Mouse (Mus musculus): Measurements from ENCODE around the gene S1pr1.

Gene S1pr1

GRCm38 (mm10) chr3:115714671-115715651 lies at the start of gene S1pr1:
S1pr1 (minus strand) TSS chr3:115715072.
- DNase-seq (ENCODE audit: low spot score in 2 of 2), result peak; percentile 73 to 77

- no peak for DNase-seq (ENCODE audit: low spot score in 2 of 2)
Measured at GRCm38 (mm10) chr3:115763292-115763691, 48.4 kb upstream of the S1pr1 start.

- no peak for DNase-seq (ENCODE audit: low spot score in 2 of 2)
Measured at GRCm38 (mm10) chr3:115762841-115763240, 48.0 kb upstream of the S1pr1 start.

- no peak for DNase-seq (ENCODE audit: low spot score in 2 of 2)
Measured at GRCm38 (mm10) chr3:115759659-115760058, 44.8 kb upstream of the S1pr1 start.

GRCm38 (mm10) chr3:115758455-115758912 lies 43.6 kb upstream of the S1pr1 start:
- no peak for DNase-seq (ENCODE audit: low spot score in 2 of 2)

GRCm38 (mm10) chr3:115754466-115754865 lies 39.6 kb upstream of the S1pr1 start:
- DNase-seq (ENCODE audit: low spot score in 2 of 2), result no peak

- DNase-seq (ENCODE audit: low spot score in 2 of 2), result no peak
Measured at GRCm38 (mm10) chr3:115750369-115750768, 35.5 kb upstream of the S1pr1 start.

- DNase-seq (ENCODE audit: low spot score in 2 of 2), result no peak
Measured at GRCm38 (mm10) chr3:115748289-115748989, 33.6 kb upstream of the S1pr1 start.

- no peak for DNase-seq (ENCODE audit: low spot score in 2 of 2)
Measured at GRCm38 (mm10) chr3:115746511-115746910, 31.6 kb upstream of the S1pr1 start.

- no peak for DNase-seq (ENCODE audit: low spot score in 2 of 2)
Measured at GRCm38 (mm10) chr3:115745088-115745487, 30.2 kb upstream of the S1pr1 start.

- no peak for DNase-seq (ENCODE audit: low spot score in 2 of 2)
Measured at GRCm38 (mm10) chr3:115738524-115738923, 23.7 kb upstream of the S1pr1 start.

- DNase-seq (ENCODE audit: low spot score in 2 of 2), result peak; percentile 34 to 35
Measured at GRCm38 (mm10) chr3:115737785-115738318, 23.0 kb upstream of the S1pr1 start.

- no peak for DNase-seq (ENCODE audit: low spot score in 2 of 2)
Measured at GRCm38 (mm10) chr3:115735540-115735939, 20.7 kb upstream of the S1pr1 start.

- no peak for DNase-seq (ENCODE audit: low spot score in 2 of 2)
Measured at GRCm38 (mm10) chr3:115734841-115735240, 20.0 kb upstream of the S1pr1 start.

GRCm38 (mm10) chr3:115730336-115730735 lies 15.5 kb upstream of the S1pr1 start:
- no peak for DNase-seq (ENCODE audit: low spot score in 2 of 2)

GRCm38 (mm10) chr3:115729187-115729586 lies 14.3 kb upstream of the S1pr1 start:
- DNase-seq (ENCODE audit: low spot score in 2 of 2), result no peak

GRCm38 (mm10) chr3:115728211-115728610 lies 13.3 kb upstream of the S1pr1 start:
- DNase-seq (ENCODE audit: low spot score in 2 of 2), result no peak

GRCm38 (mm10) chr3:115718886-115719285 lies 4.0 kb upstream of the S1pr1 start:
- no peak for DNase-seq (ENCODE audit: low spot score in 2 of 2)

- DNase-seq (ENCODE audit: low spot score in 2 of 2), result no peak
Measured at GRCm38 (mm10) chr3:115715900-115716515, 1.1 kb upstream of the S1pr1 start.

- DNase-seq (ENCODE audit: low spot score in 2 of 2), result no peak
Measured at GRCm38 (mm10) chr3:115714049-115714435, 830 bp downstream of the S1pr1 start.

GRCm38 (mm10) chr3:115713417-115714048 lies 1.3 kb downstream of the S1pr1 start:
- no peak for DNase-seq (ENCODE audit: low spot score in 2 of 2)
